ENCODE assay signal across 19 mouse cellular contexts in the genomic region with DNA sequence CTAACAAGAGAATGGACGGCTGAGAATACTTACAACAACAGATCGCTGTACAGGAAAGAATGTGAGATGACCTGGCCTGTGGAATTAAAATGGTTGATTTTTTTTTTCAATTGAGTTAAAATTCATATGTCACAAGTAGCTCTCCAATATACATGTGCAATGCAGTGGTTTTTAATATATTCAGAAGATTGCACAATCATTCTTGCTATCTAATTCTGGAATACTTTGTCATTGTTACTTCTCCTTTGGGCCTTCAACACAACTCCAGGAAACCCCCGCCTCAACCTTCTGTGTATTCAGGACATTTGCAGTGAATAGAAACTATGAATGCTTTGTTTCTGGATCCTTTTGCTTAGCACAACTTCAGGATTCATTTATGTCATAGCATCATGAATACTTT.
A peak's percentile ranks its signal among the peaks of the same experiment; 100 is the strongest.
DNase-seq lines count a peak whose midpoint lies in the region; ATAC-seq and TF ChIP-seq lines count a peak whose summit lies in the region.
"Had no signal": no experiment of that assay in that cellular context is flagged by ENCODE, and none has a peak within 500 bp of the region (broad histone marks: within the 10 kb centered on the region; RNA-seq: fewer than 3 reads in every experiment).

No protein-coding gene starts in this region.

- no peak overlapping the region for H3K4me2 ChIP-seq in hindbrain, embryonic 12.5 days (replicated peaks)
- no peak overlapping the region for H3K4me2 ChIP-seq in neural tube, embryonic 13.5 days
- H3K4me2 ChIP-seq in myocyte (ENCODE audit: low read depth) = no peak overlapping the region
- H3K4me2 ChIP-seq in forebrain, embryonic 12.5 days = no peak overlapping the region
- H3K4me2 ChIP-seq: limb, embryonic 15.5 days; liver, embryonic 15.5 days had no signal

- DNase-seq in hindbrain, embryonic 10.5 days (ENCODE audit: low spot score) = no peak
- no peak for DNase-seq in neural tube, embryonic 10.5 days (ENCODE audit: extremely low spot score, low spot score)
- DNase-seq in kidney, postnatal 14 days = no peak
- DNase-seq: adrenal gland, adult 2 months; cerebellum, adult 9-11 months; kidney, adult 18-20 months; right cerebral cortex, postnatal 4 days had no signal

- no peak overlapping the region for H3K9ac ChIP-seq in hindbrain, embryonic 12.5 days
- H3K9ac ChIP-seq in neural tube, embryonic 13.5 days = 0 out of 2 replicates have a peak overlapping the region, but pooled peaks have one; percentile 26
- no peak overlapping the region for H3K9ac ChIP-seq in forebrain, embryonic 12.5 days
- H3K9ac ChIP-seq: limb, embryonic 15.5 days; liver, embryonic 15.5 days had no signal

- no peak for ATAC-seq in hindbrain, embryonic 12.5 days (ENCODE audit: low FRiP score)
- no peak for ATAC-seq in neural tube, embryonic 13.5 days (ENCODE audit: low read depth)
- ATAC-seq in megakaryocyte, adult 5-6 weeks (ENCODE audit: poor library complexity, severe bottlenecking) = peak; percentile 46
- ATAC-seq in forebrain, embryonic 12.5 days (ENCODE audit: low FRiP score) = no peak
- ATAC-seq: forebrain, embryonic 16.5 days had no signal

- peaks cover 3% of the 10 kb centered on the region; the same call in 1 of the 2 replicates for H3K27me3 ChIP-seq in hindbrain, embryonic 12.5 days
- H3K27me3 ChIP-seq in hindbrain, embryonic 10.5 days (ENCODE audit: insufficient read depth, poor library complexity, severe bottlenecking) = peaks cover 3% of the 10 kb centered on the region; the same call in 1 of the 2 replicates
- H3K27me3 ChIP-seq in neural tube, embryonic 13.5 days = no peaks in the 10 kb centered on the region
- H3K27me3 ChIP-seq in myocyte (ENCODE audit: control insufficient read depth, insufficient read depth, insufficient read length) = no peaks in the 10 kb centered on the region
- no peaks in the 10 kb centered on the region for H3K27me3 ChIP-seq in forebrain, embryonic 12.5 days
- H3K27me3 ChIP-seq: CH12.LX; limb, embryonic 15.5 days had no signal

- no peak overlapping the region for H3ac ChIP-seq in myocyte (ENCODE audit: control insufficient read depth, insufficient read length)

- no peaks in the 10 kb centered on the region for H3K79me2 ChIP-seq in myocyte (ENCODE audit: control insufficient read depth, insufficient read depth)

- peak overlapping the region; percentile 78 for H3K27ac ChIP-seq in hindbrain, embryonic 12.5 days
- H3K27ac ChIP-seq in hindbrain, embryonic 10.5 days = no peak overlapping the region
- H3K27ac ChIP-seq in neural tube, embryonic 13.5 days (replicated peaks) = peak overlapping the region; percentile 74
- H3K27ac ChIP-seq in forebrain, embryonic 12.5 days = no peak overlapping the region
- H3K27ac ChIP-seq: heart, embryonic 10.5 days; kidney, postnatal 0 days; limb, embryonic 15.5 days; liver, embryonic 15.5 days; stomach, postnatal 0 days had no signal

- 0 out of 2 replicates have a peak, but pooled peaks cover 7% of the 10 kb centered on the region for H3K9me3 ChIP-seq in hindbrain, embryonic 12.5 days (replicated peaks)
- H3K9me3 ChIP-seq in hindbrain, embryonic 10.5 days = peaks cover 9% of the 10 kb centered on the region; the same call in 1 of the 2 replicates
- no peaks in the 10 kb centered on the region for H3K9me3 ChIP-seq in neural tube, embryonic 13.5 days
- H3K9me3 ChIP-seq in forebrain, embryonic 12.5 days = no peaks in the 10 kb centered on the region
- H3K9me3 ChIP-seq: limb, embryonic 15.5 days; liver, embryonic 15.5 days had no signal

- H3K4me1 ChIP-seq in hindbrain, embryonic 12.5 days = peaks cover 10% of the 10 kb centered on the region
- peaks cover 5% of the 10 kb centered on the region for H3K4me1 ChIP-seq in hindbrain, embryonic 10.5 days (replicated peaks)
- peaks cover 27% of the 10 kb centered on the region for H3K4me1 ChIP-seq in neural tube, embryonic 13.5 days (replicated peaks)
- H3K4me1 ChIP-seq in forebrain, embryonic 12.5 days = peaks cover 4% of the 10 kb centered on the region
- H3K4me1 ChIP-seq: heart, embryonic 10.5 days; limb, embryonic 15.5 days had no signal

- no peak for TF ChIP-seq POLR2A in myocyte (IDR thresholded peaks at IDR 0.05; ENCODE audit: insufficient read length, low read depth)

- no peak overlapping the region for H3K4me3 ChIP-seq in hindbrain, embryonic 12.5 days
- no peak overlapping the region for H3K4me3 ChIP-seq in hindbrain, embryonic 10.5 days
- no peak overlapping the region for H3K4me3 ChIP-seq in neural tube, embryonic 13.5 days
- H3K4me3 ChIP-seq in myocyte = no peak overlapping the region
- no peak overlapping the region for H3K4me3 ChIP-seq in forebrain, embryonic 12.5 days (replicated peaks)
- H3K4me3 ChIP-seq: heart, embryonic 10.5 days; limb, embryonic 15.5 days; liver, embryonic 15.5 days had no signal

- H3K36me3 ChIP-seq in hindbrain, embryonic 12.5 days = no peaks in the 10 kb centered on the region
- no peaks in the 10 kb centered on the region for H3K36me3 ChIP-seq in hindbrain, embryonic 10.5 days
- no peaks in the 10 kb centered on the region for H3K36me3 ChIP-seq in neural tube, embryonic 13.5 days
- no peaks in the 10 kb centered on the region for H3K36me3 ChIP-seq in myocyte (ENCODE audit: control insufficient read depth, insufficient read depth)
- H3K36me3 ChIP-seq in forebrain, embryonic 12.5 days (replicated peaks) = no peaks in the 10 kb centered on the region
- H3K36me3 ChIP-seq: heart, embryonic 10.5 days; limb, embryonic 15.5 days; liver, embryonic 15.5 days had no signal

- 53% methylated on average over 3 of the region's 3 CpGs for WGBS in hindbrain, embryonic 12.5 days
- WGBS in hindbrain, embryonic 10.5 days = 56% methylated on average over 3 of the region's 3 CpGs
- WGBS in neural tube, embryonic 13.5 days = 53% methylated on average over 3 of the region's 3 CpGs
- WGBS in forebrain, embryonic 12.5 days = 51% methylated on average over 3 of the region's 3 CpGs

TF ChIP-seq in myocyte, 11 proteins besides CTCF, POLR2A, EP300 and RAD21:
- TF ChIP-seq MAX (IDR thresholded peaks at IDR 0.05; ENCODE audit: low read depth) (no peak), CEBPB (IDR thresholded peaks at IDR 0.05; ENCODE audit: insufficient read depth, poor library complexity, severe bottlenecking) (peak; percentile 92)
TF ChIP-seq in myocyte: peak in this region for 1.

Comparison
In these comparisons a context has a peak if more than half of its experiments do, and no peak if none do; other contexts are left out.
1. H3K27ac ChIP-seq: peak in hindbrain, embryonic 12.5 days (single experiment) and neural tube, embryonic 13.5 days (single experiment); none in hindbrain, embryonic 10.5 days (single experiment) and forebrain, embryonic 12.5 days (single experiment).